Mouse (Mus musculus): ENCODE measurements around the gene Rassf8. TPM values are rescaled to one million over a fixed set of nuclear protein-coding genes. Genes with fewer than 3 reads are reported as not detected.
A peak's percentile ranks its signal among the peaks of the same experiment; 100 is the strongest.

Gene Rassf8
- total and polyA plus RNA-seq, 2 experiments from 2014 or later = 2.8 to 10.6 TPM

GRCm38 (mm10) chr6:145733276-145733675 lies 13.3 kb upstream of the Rassf8 start:
- 52% methylated on average over 4 of the region's 4 CpGs for WGBS
- Histone ChIP-seq H3K9ac (no peak overlapping the region), H3K27ac (ENCODE audit: low read depth, low read length) (no peak overlapping the region), H3K9me3 (ENCODE audit: low read length) (no peaks in the 10 kb centered on the region), H3K4me3 (ENCODE audit: low read depth, low read length) (no peak overlapping the region), H3K4me1 (ENCODE audit: insufficient read depth) (0 out of 2 replicates have a peak, but pooled peaks cover 5% of the 10 kb centered on the region), H3K27me3 (ENCODE audit: insufficient read depth, low read length) (no peaks in the 10 kb centered on the region), H3K4me2 (ENCODE audit: low read depth) (no peak overlapping the region), H3K36me3 (ENCODE audit: insufficient read depth) (no peaks in the 10 kb centered on the region)
- TF ChIP-seq CTCF (IDR thresholded peaks at IDR 0.05; ENCODE audit: low read depth) = no peak
- no peak for ATAC-seq
- DNase-seq = no peak

GRCm38 (mm10) chr6:145733911-145734310 lies 12.6 kb upstream of the Rassf8 start:
- Histone ChIP-seq H3K27ac (ENCODE audit: low read depth, low read length) (no peak overlapping the region), H3K4me3 (ENCODE audit: low read depth, low read length) (no peak overlapping the region), H3K27me3 (ENCODE audit: insufficient read depth, low read length) (no peaks in the 10 kb centered on the region), H3K4me1 (ENCODE audit: insufficient read depth) (0 out of 2 replicates have a peak, but pooled peaks cover 5% of the 10 kb centered on the region), H3K9ac (no peak overlapping the region), H3K9me3 (ENCODE audit: low read length) (no peaks in the 10 kb centered on the region), H3K4me2 (ENCODE audit: low read depth) (no peak overlapping the region), H3K36me3 (ENCODE audit: insufficient read depth) (no peaks in the 10 kb centered on the region)
- ATAC-seq = no peak
- DNase-seq = no peak
- WGBS = 21% methylated on average over 5 of the region's 5 CpGs
- TF ChIP-seq CTCF (IDR thresholded peaks at IDR 0.05; ENCODE audit: low read depth) = no peak

GRCm38 (mm10) chr6:145736099-145736498 lies 10.4 kb upstream of the Rassf8 start:
- Histone ChIP-seq H3K4me3 (ENCODE audit: low read depth, low read length) (no peak overlapping the region), H3K27ac (ENCODE audit: low read depth, low read length) (no peak overlapping the region), H3K9me3 (ENCODE audit: low read length) (no peaks in the 10 kb centered on the region), H3K4me2 (ENCODE audit: low read depth) (no peak overlapping the region), H3K9ac (no peak overlapping the region), H3K4me1 (ENCODE audit: insufficient read depth) (0 out of 2 replicates have a peak, but pooled peaks cover 5% of the 10 kb centered on the region), H3K36me3 (ENCODE audit: insufficient read depth) (no peaks in the 10 kb centered on the region), H3K27me3 (ENCODE audit: insufficient read depth, low read length) (no peaks in the 10 kb centered on the region)
- no peak for DNase-seq
- ATAC-seq = no peak
- 93% methylated on average over 2 of the region's 2 CpGs for WGBS
- TF ChIP-seq CTCF (IDR thresholded peaks at IDR 0.05; ENCODE audit: low read depth) = no peak

- DNase-seq = no peak
- H3K4me1 ChIP-seq (ENCODE audit: insufficient read depth) = no peaks in the 10 kb centered on the region
- H3K36me3 ChIP-seq (ENCODE audit: insufficient read depth) = no peaks in the 10 kb centered on the region
- no peaks in the 10 kb centered on the region for H3K9me3 ChIP-seq (ENCODE audit: low read length)
- H3K9ac ChIP-seq = no peak overlapping the region
- 86% methylated on average over 6 of the region's 6 CpGs for WGBS
- ATAC-seq = no peak
- no peak overlapping the region for H3K4me3 ChIP-seq (ENCODE audit: low read depth, low read length)
- TF ChIP-seq CTCF (IDR thresholded peaks at IDR 0.05; ENCODE audit: low read depth) = no peak
- no peaks in the 10 kb centered on the region for H3K27me3 ChIP-seq (ENCODE audit: insufficient read depth, low read length)
- no peak overlapping the region for H3K4me2 ChIP-seq (ENCODE audit: low read depth)
- H3K27ac ChIP-seq (ENCODE audit: low read depth, low read length) = no peak overlapping the region
These were observed 7.3 kb upstream of the Rassf8 start for GRCm38 (mm10) chr6:145739231-145739630.

- ATAC-seq = no peak
- Histone ChIP-seq H3K4me2 (ENCODE audit: low read depth) (no peak overlapping the region), H3K4me3 (ENCODE audit: low read depth, low read length) (no peak overlapping the region), H3K4me1 (ENCODE audit: insufficient read depth) (no peaks in the 10 kb centered on the region), H3K27me3 (ENCODE audit: insufficient read depth, low read length) (no peaks in the 10 kb centered on the region), H3K9me3 (ENCODE audit: low read length) (no peaks in the 10 kb centered on the region), H3K27ac (ENCODE audit: low read depth, low read length) (no peak overlapping the region), H3K36me3 (ENCODE audit: insufficient read depth) (no peaks in the 10 kb centered on the region), H3K9ac (no peak overlapping the region)
- no peak for DNase-seq
- no peak for TF ChIP-seq CTCF (IDR thresholded peaks at IDR 0.05; ENCODE audit: low read depth)
- 86% methylated on average over 3 of the region's 3 CpGs for WGBS
These were observed 6.5 kb upstream of the Rassf8 start for GRCm38 (mm10) chr6:145740011-145740410.

GRCm38 (mm10) chr6:145745291-145745690 lies 1.3 kb upstream of the Rassf8 start:
- Histone ChIP-seq H3K27ac (ENCODE audit: low read depth, low read length) (no peak overlapping the region), H3K27me3 (ENCODE audit: insufficient read depth, low read length) (no peaks in the 10 kb centered on the region), H3K4me2 (ENCODE audit: low read depth) (no peak overlapping the region; the same call in 1 of the 2 replicates), H3K9me3 (ENCODE audit: low read length) (no peaks in the 10 kb centered on the region), H3K4me1 (ENCODE audit: insufficient read depth) (no peaks in the 10 kb centered on the region), H3K9ac (no peak overlapping the region), H3K4me3 (ENCODE audit: low read depth, low read length) (no peak overlapping the region; the same call in 1 of the 2 replicates), H3K36me3 (ENCODE audit: insufficient read depth) (no peaks in the 10 kb centered on the region)
- no peak for TF ChIP-seq CTCF (IDR thresholded peaks at IDR 0.05; ENCODE audit: low read depth)
- ATAC-seq = no peak
- DNase-seq = no peak
- 45% methylated on average over 3 of the region's 3 CpGs for WGBS

GRCm38 (mm10) chr6:145746921-145747670 lies 548 bp downstream of the Rassf8 start:
- TF ChIP-seq CTCF (IDR thresholded peaks at IDR 0.05; ENCODE audit: low read depth) = no peak
- DNase-seq (no peak), ATAC-seq (peak; percentile 12)
- H3K4me1 ChIP-seq (ENCODE audit: insufficient read depth) = no peaks in the 10 kb centered on the region
- WGBS = under 1% methylated on average over 55 of the region's 55 CpGs
- H3K27me3 ChIP-seq (ENCODE audit: insufficient read depth, low read length) = no peaks in the 10 kb centered on the region
- peak overlapping the region; percentile 88 for H3K4me2 ChIP-seq (ENCODE audit: low read depth)
- H3K36me3 ChIP-seq (ENCODE audit: insufficient read depth) = no peaks in the 10 kb centered on the region
- no peaks in the 10 kb centered on the region for H3K9me3 ChIP-seq (ENCODE audit: low read length)
- H3K9ac ChIP-seq = peak overlapping the region; percentile 69
- peak overlapping the region; percentile 72 for H3K4me3 ChIP-seq (ENCODE audit: low read depth, low read length)
- peak overlapping the region; percentile 80 for H3K27ac ChIP-seq (ENCODE audit: low read depth, low read length)

Measured in forebrain, postnatal 0 days (tissue).